Mouse (Mus musculus) adrenal gland, adult 18-20 months (tissue): ENCODE data around the gene Etv5. TPM values are rescaled to one million over a fixed set of nuclear protein-coding genes. Genes with fewer than 3 reads are reported as not detected.

Experiments
- DNase-seq, 2 experiments: peaks; one replicate each; pipeline ENCODE4 v3.0.0; 2021 to 2022; ENCODE audit warnings: low spot score in 2 of 2
- total RNA-seq, 2 experiments: library from RNA; stranded (reverse); gene quantifications; 1 replicate in 1 of 2; 2 replicates in 1 of 2; pipeline ENCODE4 v1.2.3; 2021

Etv5 gene
- total RNA-seq, 2 experiments from 2014 or later: 18.2 to 26.9 TPM

GRCm38 (mm10) chr16:22348478-22349270 lies 90.8 kb downstream of the Etv5 start:
- DNase-seq: peak in 1 of 2 experiments; percentile 5

- DNase-seq: no peak
Measured at GRCm38 (mm10) chr16:22348014-22348413, 91.5 kb downstream of the Etv5 start.

GRCm38 (mm10) chr16:22341236-22341671 lies 98.3 kb downstream of the Etv5 start:
- no peak for DNase-seq

- no peak for DNase-seq
Measured at GRCm38 (mm10) chr16:22335781-22336180, 103.7 kb downstream of the Etv5 start.

Other genes with a start within 250 kb of the Etv5 start
- gene Tra2b, start 173.7 kb downstream of the Etv5 start, total RNA-seq: 100 to 1,000 TPM; 107 to 116 TPM
- 1 to 10 TPM; 2.4 to 3.1 TPM for gene Dgkg, start 217.5 kb upstream of the Etv5 start, total RNA-seq